In the genomic region with DNA sequence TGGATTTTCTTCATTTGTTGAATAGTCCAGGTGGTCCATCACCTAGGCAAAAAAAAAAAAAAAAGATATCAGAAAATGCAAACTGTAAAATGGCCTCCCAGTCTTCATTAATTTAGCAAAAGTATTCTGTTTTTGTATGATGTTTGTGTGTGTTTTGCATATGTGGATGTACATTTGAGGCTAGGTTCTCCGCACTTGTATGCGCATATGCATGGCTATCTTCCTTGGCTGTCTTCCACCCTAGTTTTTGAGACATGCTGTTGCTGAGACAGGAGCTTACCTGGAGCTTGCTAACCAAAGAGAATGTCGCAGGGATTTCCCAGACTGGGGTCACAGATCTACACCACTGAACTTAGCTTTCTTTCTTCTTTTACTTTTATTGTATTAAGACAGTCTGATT, we compare ENCODE assay signal across 32 mouse cellular contexts.
"Had no signal": no experiment of that assay in that cellular context is flagged by ENCODE, and none has a peak within 500 bp of the region (broad histone marks: within the 10 kb centered on the region; RNA-seq: fewer than 3 reads in every experiment).

No protein-coding gene starts in this region.

- H3K27me3 ChIP-seq: limb, embryonic 12.5 days; limb, embryonic 13.5 days; limb, embryonic 15.5 days; liver, embryonic 12.5 days; liver, embryonic 13.5 days; liver, embryonic 15.5 days; lung, embryonic 15.5 days; megakaryocyte, embryonic 14.5 days; midbrain, embryonic 12.5 days; midbrain, embryonic 13.5 days; midbrain, embryonic 15.5 days; neural tube, embryonic 12.5 days had no signal

- H3K9me3 ChIP-seq: limb, embryonic 10.5 days; limb, embryonic 12.5 days; limb, embryonic 13.5 days; limb, embryonic 15.5 days; liver, embryonic 12.5 days; liver, embryonic 13.5 days; liver, embryonic 15.5 days; lung, embryonic 15.5 days; megakaryocyte, embryonic 14.5 days; midbrain, embryonic 10.5 days; midbrain, embryonic 12.5 days; midbrain, embryonic 13.5 days; midbrain, embryonic 15.5 days; neural tube, embryonic 12.5 days had no signal

- H3K36me3 ChIP-seq: lung, embryonic 15.5 days had no signal

- H3K27ac ChIP-seq: limb, embryonic 10.5 days; limb, embryonic 12.5 days; limb, embryonic 13.5 days; limb, embryonic 15.5 days; liver, embryonic 12.5 days; liver, embryonic 13.5 days; liver, embryonic 14.5 days; liver, embryonic 15.5 days; lung, embryonic 15.5 days; macrophage; midbrain, embryonic 10.5 days; midbrain, embryonic 12.5 days; midbrain, embryonic 13.5 days; midbrain, embryonic 15.5 days; neural tube, embryonic 12.5 days had no signal

- H3K9ac ChIP-seq: limb, embryonic 12.5 days; limb, embryonic 13.5 days; limb, embryonic 15.5 days; liver, embryonic 12.5 days; liver, embryonic 13.5 days; liver, embryonic 14.5 days; liver, embryonic 15.5 days; liver, postnatal 0 days; lung, embryonic 14.5 days; lung, embryonic 15.5 days; midbrain, embryonic 12.5 days; midbrain, embryonic 13.5 days; midbrain, embryonic 15.5 days; neural tube, embryonic 12.5 days had no signal

- DNase-seq: left cerebral cortex, postnatal 4 days; liver; liver, embryonic 13.5 days; liver, postnatal 0 days; lung, adult 18-20 months; lung, adult 2 months; lung, embryonic 14.5 days; lung, postnatal 10 days; lung, postnatal 14 days; lung, postnatal 36 days; lung, postnatal 4 days; midbrain, embryonic 14.5 days had no signal

- H3K4me3 ChIP-seq: limb, embryonic 10.5 days; limb, embryonic 12.5 days; limb, embryonic 13.5 days; limb, embryonic 15.5 days; liver, embryonic 12.5 days; liver, embryonic 13.5 days; liver, embryonic 15.5 days; lung, embryonic 15.5 days; megakaryocyte, embryonic 14.5 days; midbrain, embryonic 10.5 days; midbrain, embryonic 12.5 days; midbrain, embryonic 13.5 days; midbrain, embryonic 15.5 days; myocyte; neural tube, embryonic 12.5 days had no signal

- H3K4me1 ChIP-seq: limb, embryonic 10.5 days; limb, embryonic 12.5 days; limb, embryonic 13.5 days; limb, embryonic 15.5 days; lung, embryonic 15.5 days; midbrain, embryonic 10.5 days; midbrain, embryonic 12.5 days; midbrain, embryonic 13.5 days; midbrain, embryonic 15.5 days; neural tube, embryonic 12.5 days had no signal

- H3K4me2 ChIP-seq: limb, embryonic 12.5 days; limb, embryonic 13.5 days; limb, embryonic 15.5 days; liver, embryonic 11.5 days; liver, embryonic 12.5 days; liver, embryonic 13.5 days; liver, embryonic 15.5 days; lung, embryonic 14.5 days; lung, embryonic 15.5 days; midbrain, embryonic 11.5 days; midbrain, embryonic 12.5 days; midbrain, embryonic 13.5 days; midbrain, embryonic 15.5 days; neural tube, embryonic 12.5 days had no signal

- ATAC-seq: liver, embryonic 12.5 days; liver, postnatal 0 days; lung, postnatal 0 days; midbrain, embryonic 13.5 days; midbrain, embryonic 15.5 days; midbrain, embryonic 16.5 days had no signal
